Mouse (Mus musculus): ENCODE data around the gene Ddx42.

DNA sequence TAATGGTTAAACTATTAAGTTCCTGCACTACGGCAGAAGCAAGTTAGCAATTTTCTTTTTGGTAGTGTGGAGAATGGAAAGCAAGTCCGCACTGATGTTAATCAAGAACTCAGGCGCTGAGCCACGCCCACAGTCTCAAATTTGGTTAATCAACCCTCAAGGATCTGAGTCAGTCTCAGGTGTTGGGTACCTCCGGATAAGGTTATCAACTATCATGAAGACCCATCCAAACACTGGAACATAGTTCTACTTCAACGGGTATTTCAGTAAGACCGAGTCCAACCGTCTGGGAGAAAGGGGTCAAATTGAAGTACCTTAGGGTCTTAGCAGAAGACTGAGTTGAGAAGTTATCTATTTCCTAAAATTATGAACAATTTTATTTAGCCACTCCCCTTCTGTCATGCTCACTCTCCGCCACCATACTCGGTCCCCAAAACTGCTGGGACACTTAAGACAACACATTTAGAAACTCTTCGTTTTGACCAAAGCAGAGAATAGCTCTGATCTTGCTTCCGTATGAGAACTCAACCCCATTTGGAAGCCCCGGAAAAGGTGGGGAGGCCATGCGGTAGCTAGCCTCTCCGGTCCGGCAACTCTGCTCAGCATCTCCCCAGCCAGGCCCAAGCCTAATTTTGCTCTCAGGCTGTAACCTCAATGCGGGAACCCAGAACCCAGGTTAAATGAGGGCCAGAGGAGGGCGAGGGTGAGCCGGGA is 23.9 kb upstream of the Ddx42 start:
- TF ChIP-seq CTCF (IDR thresholded peaks at IDR 0.05; ENCODE audit: control insufficient read depth, insufficient read depth, insufficient replicate concordance, low read depth, low read length) (no peak), POLR2A (IDR thresholded peaks at IDR 0.05; ENCODE audit: control insufficient read depth, low read depth, low read length) (no peak)
